Mouse (Mus musculus) hindbrain, embryonic 12.5 days (tissue): ENCODE measurements around the gene Atp5b. TPM values are rescaled to one million over a fixed set of nuclear protein-coding genes. Genes with fewer than 3 reads are reported as not detected.
"Not testable (repeated sequence)": the region's sequence is repeated elsewhere in the genome, so short reads cannot be mapped to it uniquely, and the experiment has no call there.

ENCODE experiments used
- ATAC-seq: fragments of 200-750 bp; cut with Nextera tagmentation; 2 replicates; pipeline ENCODE4 v1.8.0; 2017; ENCODE audit warnings: moderate TSS enrichment; ENCODE audit not compliant: low FRiP score
- H3K27ac ChIP-seq: fragments of 300-500 bp; sonication (generic); 2 replicates; pipeline ENCODE4 v1.5.1; 2016; ENCODE audit warnings: mild to moderate bottlenecking
- H3K27me3 ChIP-seq: fragments of 300-500 bp; sonication (generic); 2 replicates; pipeline ENCODE4 v1.6.1; 2016; ENCODE audit warnings: mild to moderate bottlenecking
- H3K36me3 ChIP-seq: fragments of 300-500 bp; sonication (generic); 2 replicates; pipeline ENCODE4 v1.6.1; 2016; ENCODE audit warnings: mild to moderate bottlenecking
- H3K4me1 ChIP-seq: fragments of 300-500 bp; sonication (generic); 2 replicates; pipeline ENCODE4 v1.6.1; 2016
- H3K4me2 ChIP-seq: fragments of 300-500 bp; sonication (generic); replicated peaks from 2 replicates; pipeline ENCODE4 v1.6.1; 2016; ENCODE audit warnings: mild to moderate bottlenecking
- H3K4me3 ChIP-seq: fragments of 300-500 bp; sonication (generic); 2 replicates; pipeline ENCODE4 v1.5.1; 2016; ENCODE audit warnings: mild to moderate bottlenecking
- H3K9ac ChIP-seq: fragments of 300-500 bp; sonication (generic); 2 replicates; pipeline ENCODE4 v1.6.1; 2016; ENCODE audit warnings: mild to moderate bottlenecking, moderate library complexity
- H3K9me3 ChIP-seq: fragments of 300-500 bp; sonication (generic); replicated peaks from 2 replicates; pipeline ENCODE4 v1.6.1; 2016; ENCODE audit warnings: mild to moderate bottlenecking
- WGBS: fragments of 180-500 bp; shearing (Covaris S2); methylation state at CpG from one replicate; pipeline ENCODE4 v1.1.7; 2016; 5-methylcytosine and 5-hydroxymethylcytosine counted together
- polyA plus RNA-seq: library from polyadenylated mRNA; unstranded; fragments of >200 nt; fragmentation: Nextera tagmentation; extraction: Ambion mirVana; gene quantifications from 2 replicates; pipeline ENCODE4 v1.2.1, GENCODE M21; 2016

The Atp5b gene
- polyA plus RNA-seq, 1 experiment from 2014 or later = 1,948 TPM

- Histone ChIP-seq H3K4me3 (no peak overlapping the region), H3K4me2 (no peak overlapping the region), H3K27ac (no peak overlapping the region), H3K27me3 (no peaks in the 10 kb centered on the region), H3K4me1 (peaks cover 17% of the 10 kb centered on the region), H3K36me3 (peaks cover 24% of the 10 kb centered on the region), H3K9ac (no peak overlapping the region), H3K9me3 (no peaks in the 10 kb centered on the region)
- WGBS = 91% methylated on average over 1 of the region's 1 CpGs
- ATAC-seq = no peak
These were observed 2.6 kb upstream of the Atp5b start for GRCm38 (mm10) chr10:128080496-128080895.

GRCm38 (mm10) chr10:128081807-128082476, 1.1 kb upstream of the Atp5b start:
- H3K4me2 ChIP-seq = peak overlapping the region; percentile 65
- H3K4me1 ChIP-seq = peaks cover 17% of the 10 kb centered on the region
- H3K9ac ChIP-seq = peak overlapping the region; percentile 74
- peaks cover 35% of the 10 kb centered on the region for H3K36me3 ChIP-seq
- no peak overlapping the region for H3K27ac ChIP-seq
- WGBS = 69% methylated on average over 6 of the region's 6 CpGs
- H3K9me3 ChIP-seq = no peaks in the 10 kb centered on the region
- H3K27me3 ChIP-seq = no peaks in the 10 kb centered on the region
- peak overlapping the region; percentile 95 for H3K4me3 ChIP-seq
- ATAC-seq = no peak

DNA sequence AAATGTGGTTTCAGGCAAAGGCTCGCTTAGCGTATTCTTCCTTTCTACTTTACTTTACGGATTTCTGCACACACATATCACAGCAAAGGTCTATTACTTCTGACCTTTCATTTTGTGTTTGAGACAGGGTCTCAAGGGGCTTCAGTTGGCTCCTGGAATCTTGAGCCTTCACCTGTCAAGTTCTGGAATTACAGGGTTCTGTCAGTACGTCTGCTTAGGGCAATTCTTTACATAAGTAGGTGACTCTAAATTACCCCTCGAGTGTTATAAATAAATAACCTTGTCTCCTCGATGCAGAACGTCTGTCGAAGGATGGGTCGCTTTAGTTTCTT, 630 bp upstream of the Atp5b start:
- Histone ChIP-seq H3K36me3 (peaks cover 34% of the 10 kb centered on the region), H3K27ac (peak overlapping the region; percentile 76), H3K4me2 (peak overlapping the region; percentile 65), H3K4me3 (peak overlapping the region; percentile 95), H3K4me1 (peaks cover 17% of the 10 kb centered on the region), H3K27me3 (no peaks in the 10 kb centered on the region), H3K9me3 (no peaks in the 10 kb centered on the region), H3K9ac (peak overlapping the region; percentile 74)
- WGBS = 21% methylated on average over 9 of the region's 9 CpGs
- peak; percentile 1; the same call in 1 of the 2 replicates for ATAC-seq

- H3K36me3 ChIP-seq = peaks cover 39% of the 10 kb centered on the region
- ATAC-seq = peak; percentile 4
- H3K4me3 ChIP-seq = peak overlapping the region; percentile 95
- H3K27me3 ChIP-seq = no peaks in the 10 kb centered on the region
- WGBS = under 1% methylated on average over 22 of the region's 22 CpGs
- no peaks in the 10 kb centered on the region for H3K9me3 ChIP-seq
- H3K27ac ChIP-seq = peak overlapping the region; percentile 81
- peak overlapping the region; percentile 97 for H3K4me2 ChIP-seq
- H3K4me1 ChIP-seq = peaks cover 17% of the 10 kb centered on the region
- peak overlapping the region; percentile 99 for H3K9ac ChIP-seq
These were observed 615 bp downstream of the Atp5b start for GRCm38 (mm10) chr10:128083688-128084087.

- H3K9me3 ChIP-seq = no peaks in the 10 kb centered on the region
- peaks cover 17% of the 10 kb centered on the region for H3K4me1 ChIP-seq
- no peak for ATAC-seq
- peak overlapping the region; percentile 97 for H3K4me2 ChIP-seq
- peak overlapping the region; percentile 81 for H3K27ac ChIP-seq
- peak overlapping the region; percentile 99 for H3K9ac ChIP-seq
- H3K36me3 ChIP-seq = peaks cover 44% of the 10 kb centered on the region
- H3K4me3 ChIP-seq = peak overlapping the region; percentile 95
- 6% methylated on average over 3 of the region's 3 CpGs for WGBS
- H3K27me3 ChIP-seq = no peaks in the 10 kb centered on the region
These were observed 1.1 kb downstream of the Atp5b start for GRCm38 (mm10) chr10:128084160-128084559.

DNA sequence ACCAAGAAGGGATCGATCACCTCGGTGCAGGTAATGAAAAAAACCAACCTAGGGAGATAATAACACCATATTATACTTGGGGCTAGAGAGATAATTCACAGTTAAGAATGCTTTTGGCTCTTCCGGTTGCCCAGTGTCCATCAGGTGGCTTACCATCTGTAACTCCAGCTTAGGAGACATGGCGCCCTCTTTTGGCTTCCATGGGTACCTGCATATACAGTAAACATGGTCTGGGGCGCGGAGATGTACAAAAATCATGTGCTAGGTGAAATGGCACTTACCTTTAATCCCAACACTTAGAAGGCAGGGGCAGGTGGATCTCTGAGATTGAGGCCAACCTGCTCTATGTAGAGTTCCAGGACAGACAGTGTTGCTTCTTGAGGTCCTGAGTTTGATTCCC, 3.3 kb downstream of the Atp5b start:
- no peak overlapping the region for H3K9ac ChIP-seq
- no peak overlapping the region for H3K27ac ChIP-seq
- no peaks in the 10 kb centered on the region for H3K9me3 ChIP-seq
- no peak overlapping the region for H3K4me2 ChIP-seq
- WGBS = 80% methylated on average over 6 of the region's 6 CpGs
- H3K4me1 ChIP-seq = peaks cover 24% of the 10 kb centered on the region
- H3K36me3 ChIP-seq = peaks cover 57% of the 10 kb centered on the region
- no peak overlapping the region for H3K4me3 ChIP-seq
- no peak for ATAC-seq
- no peaks in the 10 kb centered on the region for H3K27me3 ChIP-seq

GRCm38 (mm10) chr10:128087216-128087615, 4.1 kb downstream of the Atp5b start:
- WGBS = 84% methylated on average over 2 of the region's 2 CpGs
- not testable (repeated sequence) for H3K27ac ChIP-seq, H3K27me3 ChIP-seq, H3K9ac ChIP-seq, H3K9me3 ChIP-seq, H3K4me3 ChIP-seq, ATAC-seq, H3K4me2 ChIP-seq
- Histone ChIP-seq H3K36me3 (peaks cover 57% of the 10 kb centered on the region), H3K4me1 (peaks cover 27% of the 10 kb centered on the region)

DNA sequence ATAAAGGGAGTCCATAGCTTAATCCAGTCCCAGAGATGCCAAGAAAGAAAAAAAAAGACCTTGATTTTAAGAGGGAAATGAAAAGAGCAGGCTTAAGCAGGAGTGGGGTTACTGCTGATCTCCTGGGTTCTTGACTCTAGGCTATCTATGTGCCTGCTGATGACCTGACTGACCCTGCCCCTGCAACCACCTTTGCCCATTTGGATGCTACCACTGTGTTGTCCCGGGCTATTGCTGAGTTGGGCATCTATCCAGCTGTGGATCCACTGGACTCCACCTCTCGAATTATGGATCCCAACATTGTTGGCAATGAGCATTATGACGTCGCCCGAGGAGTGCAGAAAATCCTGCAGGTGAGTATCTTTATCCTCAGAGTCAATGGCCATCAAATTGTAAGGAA, 5.1 kb downstream of the Atp5b start:
- no peak for ATAC-seq
- Histone ChIP-seq H3K27ac (no peak overlapping the region), H3K9me3 (no peaks in the 10 kb centered on the region), H3K4me2 (no peak overlapping the region), H3K9ac (no peak overlapping the region), H3K4me3 (no peak overlapping the region), H3K27me3 (no peaks in the 10 kb centered on the region), H3K4me1 (peaks cover 28% of the 10 kb centered on the region), H3K36me3 (peaks cover 57% of the 10 kb centered on the region)
- 96% methylated on average over 5 of the region's 5 CpGs for WGBS

DNA sequence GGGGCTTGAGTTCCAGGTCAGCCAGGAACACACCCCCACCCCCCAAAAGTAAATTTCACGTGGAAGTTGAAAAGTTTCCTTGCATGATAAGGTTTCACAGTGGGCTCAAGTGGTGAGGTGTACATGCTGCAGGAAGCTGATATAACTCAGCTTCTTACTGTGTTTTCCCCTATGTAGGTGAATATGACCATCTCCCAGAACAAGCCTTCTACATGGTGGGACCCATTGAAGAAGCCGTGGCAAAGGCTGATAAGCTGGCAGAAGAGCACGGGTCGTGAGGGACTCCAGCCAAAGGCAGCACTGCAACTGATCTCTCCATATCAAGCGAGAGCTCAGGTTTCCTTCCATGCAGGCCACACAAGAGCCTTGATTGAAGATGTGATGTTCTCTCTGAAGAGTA, 6.8 kb downstream of the Atp5b start:
- H3K9me3 ChIP-seq = no peaks in the 10 kb centered on the region
- H3K36me3 ChIP-seq = peaks cover 55% of the 10 kb centered on the region
- no peak overlapping the region for H3K27ac ChIP-seq
- no peak overlapping the region for H3K4me2 ChIP-seq
- H3K4me3 ChIP-seq = no peak overlapping the region
- no peaks in the 10 kb centered on the region for H3K27me3 ChIP-seq
- peaks cover 39% of the 10 kb centered on the region for H3K4me1 ChIP-seq
- ATAC-seq = no peak
- 84% methylated on average over 5 of the region's 5 CpGs for WGBS
- no peak overlapping the region for H3K9ac ChIP-seq

DNA sequence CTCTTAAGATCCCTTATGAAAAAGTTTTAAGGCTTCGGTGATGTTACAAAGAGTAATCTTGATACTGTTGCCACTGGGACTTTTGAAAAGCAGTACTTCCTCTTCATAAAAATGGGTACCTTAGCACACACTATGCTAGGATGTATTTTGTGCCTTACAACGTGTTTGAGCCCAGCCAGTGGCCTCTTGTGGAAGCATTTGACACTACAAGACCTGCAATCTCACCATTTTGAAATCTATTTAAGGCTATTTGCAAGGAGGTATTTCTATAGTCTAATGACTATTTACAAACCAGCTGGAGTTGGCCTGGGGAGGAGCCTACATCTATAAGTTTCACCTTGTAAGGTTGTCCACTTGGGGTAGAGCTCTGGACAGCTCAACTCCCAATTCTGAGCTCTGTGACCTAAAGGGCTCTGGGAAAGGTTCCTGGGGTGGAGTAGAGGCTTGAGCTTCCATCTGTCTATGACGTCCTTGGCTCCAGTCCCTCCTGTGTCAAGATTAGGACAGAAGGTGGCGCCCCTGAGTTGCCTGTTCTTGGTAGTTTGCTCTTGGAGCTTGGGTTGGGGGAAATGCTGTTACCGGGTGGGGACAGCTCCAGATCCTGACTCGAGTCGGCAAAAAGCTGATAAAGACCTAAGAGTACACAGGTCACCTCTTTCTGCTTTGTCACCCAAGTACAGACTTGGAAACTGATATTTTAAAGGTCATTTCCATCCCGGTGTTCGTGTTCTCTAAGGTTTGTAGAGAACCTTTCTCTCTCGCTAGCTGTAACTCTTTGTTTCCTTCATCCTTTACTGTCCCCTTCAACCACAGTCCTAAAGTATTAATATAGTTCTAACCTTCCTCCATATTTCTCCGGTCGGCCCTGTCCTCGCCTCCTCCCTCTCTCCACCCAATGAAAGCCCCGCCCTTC, 7.8 kb downstream of the Atp5b start:
- peak overlapping the region; percentile 93; the same call in 1 of the 2 replicates for H3K27ac ChIP-seq
- peaks cover 38% of the 10 kb centered on the region for H3K4me1 ChIP-seq
- H3K9me3 ChIP-seq = no peaks in the 10 kb centered on the region
- peak; percentile 38 for ATAC-seq
- H3K9ac ChIP-seq = peak overlapping the region; percentile 84
- WGBS = 8% methylated on average over 14 of the region's 14 CpGs
- H3K4me3 ChIP-seq = peak overlapping the region; percentile 88
- H3K36me3 ChIP-seq = peaks cover 44% of the 10 kb centered on the region
- no peaks in the 10 kb centered on the region for H3K27me3 ChIP-seq
- peak overlapping the region; percentile 90 for H3K4me2 ChIP-seq

GRCm38 (mm10) chr10:128091564-128092505, 8.8 kb downstream of the Atp5b start, which contains the start of gene Baz2a:
Gene Baz2a, plus strand, starts transcription at chr10:128091577.
- WGBS = 2% methylated on average over 20 of the region's 20 CpGs
- H3K27me3 ChIP-seq = no peaks in the 10 kb centered on the region
- peak; percentile 44 for ATAC-seq

More at GRCm38 (mm10) chr10:128091564-128092505, 8.8 kb downstream of the Atp5b start, which contains the start of gene Baz2a:
- Histone ChIP-seq H3K9ac (peak within 1 kb of the TSS; percentile 84), H3K4me1 (peaks cover 38% of the 10 kb centered on the region), H3K4me2 (peak within 1 kb of the TSS; percentile 90), H3K9me3 (no peaks in the 10 kb centered on the region), H3K4me3 (peak within 1 kb of the TSS; percentile 88), H3K36me3 (peaks cover 35% of the 10 kb centered on the region), H3K27ac (peak within 1 kb of the TSS; percentile 93)
